Mouse (Mus musculus): ENCODE data around the gene Fgd6.

DNA sequence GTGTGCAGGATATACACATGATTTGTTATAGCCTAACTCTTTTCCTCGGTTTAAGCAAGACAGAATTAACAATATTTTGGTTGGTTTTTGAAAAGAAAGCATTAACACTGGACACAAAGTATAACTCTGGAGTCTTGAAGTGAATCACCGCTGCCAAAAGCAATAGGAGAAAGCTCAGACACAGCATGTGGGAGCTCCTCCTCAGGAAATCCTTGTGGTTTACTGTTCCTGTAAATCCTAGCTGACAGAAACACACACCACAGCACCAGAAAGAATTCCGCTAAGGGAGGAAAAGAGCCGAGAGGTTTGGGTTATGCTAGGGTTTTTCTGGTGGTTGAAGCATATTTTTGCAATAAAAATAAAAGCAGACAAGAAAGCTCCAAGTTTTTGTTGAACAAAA is 21.6 kb upstream of the Fgd6 start:
- TF ChIP-seq CTCF (IDR thresholded peaks at IDR 0.05; ENCODE audit: control insufficient read depth, insufficient read depth, insufficient replicate concordance, low read depth, low read length) (no peak), POLR2A (IDR thresholded peaks at IDR 0.05; ENCODE audit: control insufficient read depth, low read depth, low read length) (no peak)

Measured in testis, adult 2 months (tissue).